Mouse (Mus musculus): ENCODE measurements around the gene Tubb5. TPM values are rescaled to one million over a fixed set of nuclear protein-coding genes. Genes with fewer than 3 reads are reported as not detected.

Gene Tubb5
- total RNA-seq (2021): 285 and 320 TPM in 2 replicates
- long read RNA-seq, experiment 1, transcript Tubb5-204 (3 exons, 979 nt): minor isoform, 6 of 480 reads
- long read RNA-seq, experiment 1, transcript Tubb5-201 (4 exons, 2,649 nt): major isoform, 441 of 480 reads
- long read RNA-seq, experiment 1, partial matches to known transcripts: 3 of 480 reads
- long read RNA-seq, experiment 1, other reads (novel, unspliced or antisense): 30 of 480 reads
- long read RNA-seq, experiment 2, transcript Tubb5-201 (4 exons, 2,649 nt): major isoform, 276 of 305 reads
- long read RNA-seq, experiment 2, partial matches to known transcripts: 0 of 305 reads
- long read RNA-seq, experiment 2, other reads (novel, unspliced or antisense): 26 of 305 reads

DNA sequence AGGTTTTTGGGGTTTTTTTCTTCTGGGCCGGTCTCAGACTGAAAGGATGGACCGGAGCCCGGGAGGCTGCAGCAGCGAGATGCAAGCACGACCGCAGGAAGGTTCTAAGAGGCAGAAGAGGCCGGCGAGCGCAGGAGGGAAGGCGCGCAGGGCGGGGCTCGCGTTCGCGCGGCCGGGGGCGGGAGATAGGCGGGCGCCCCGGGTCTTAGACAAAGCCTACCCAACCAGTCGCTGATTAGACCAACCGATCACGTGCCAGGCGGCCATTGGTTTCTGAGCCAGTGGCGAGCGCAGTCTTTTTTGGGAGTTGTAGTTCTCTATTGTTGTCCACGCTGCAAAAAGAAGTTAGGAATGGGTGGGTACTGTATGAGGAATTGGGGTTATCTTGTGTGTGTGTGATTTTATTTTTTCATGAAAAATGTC is at the start of gene Tubb5:
Tubb5 (minus strand) TSS at position 185 of the 423 bp plus-strand sequence.
- DNase-seq: peak; percentile 97

DNA sequence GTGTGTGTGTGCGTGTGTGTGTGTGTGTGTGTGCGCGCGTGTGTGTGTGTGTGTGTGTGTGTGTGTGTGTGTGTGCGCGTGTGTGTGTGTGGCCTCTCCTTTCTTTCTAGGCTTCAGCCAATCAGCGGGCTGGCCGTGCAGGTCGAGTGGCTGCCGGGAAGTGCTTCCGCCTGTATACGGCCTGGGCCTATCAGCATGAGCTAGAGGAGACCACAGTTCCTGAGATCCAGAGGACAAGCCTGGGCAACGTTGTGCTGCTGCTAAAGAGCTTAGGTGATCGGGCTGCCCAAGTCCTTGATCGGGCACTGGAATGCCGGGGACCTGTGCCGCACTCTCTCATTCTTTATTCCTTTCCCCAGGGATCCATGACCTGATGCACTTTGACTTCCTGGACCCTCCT is 49.6 kb upstream of the Tubb5 start:
- DNase-seq: no peak

DNA sequence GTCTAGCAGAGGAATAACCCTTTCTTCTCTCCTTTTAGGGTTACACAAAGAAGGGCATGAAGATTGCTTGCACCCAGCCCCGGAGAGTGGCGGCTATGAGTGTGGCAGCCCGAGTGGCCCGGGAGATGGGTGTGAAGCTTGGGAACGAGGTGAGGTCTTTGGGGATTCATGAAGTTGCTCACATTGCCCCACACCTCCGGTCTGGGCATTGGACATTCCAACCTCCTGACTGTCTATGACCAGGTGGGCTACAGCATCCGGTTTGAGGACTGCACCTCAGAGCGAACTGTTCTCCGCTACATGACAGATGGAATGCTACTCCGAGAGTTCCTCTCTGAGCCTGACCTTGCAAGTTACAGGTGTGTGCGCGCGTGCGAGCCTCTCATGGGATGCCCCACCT is 45.7 kb upstream of the Tubb5 start:
- DNase-seq: no peak

DNA sequence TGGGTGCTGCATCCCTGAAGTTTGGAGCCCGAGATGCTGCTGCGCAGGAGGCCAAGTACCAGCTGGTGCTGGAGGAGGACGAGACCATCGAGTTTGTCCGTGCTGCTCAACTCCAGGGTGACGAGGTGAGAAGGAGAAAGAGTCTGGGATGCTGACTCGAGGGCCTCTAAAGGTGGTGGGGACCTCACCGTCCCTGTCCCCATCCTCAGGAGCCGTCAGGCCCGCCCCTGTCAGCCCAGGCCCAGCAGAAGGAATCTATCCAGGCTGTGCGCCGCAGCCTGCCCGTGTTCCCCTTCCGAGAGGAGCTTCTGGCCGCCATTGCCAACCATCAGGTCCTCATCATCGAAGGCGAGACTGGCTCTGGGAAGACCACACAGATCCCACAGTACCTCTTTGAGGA is 44.8 kb upstream of the Tubb5 start:
- no peak for DNase-seq

DNA sequence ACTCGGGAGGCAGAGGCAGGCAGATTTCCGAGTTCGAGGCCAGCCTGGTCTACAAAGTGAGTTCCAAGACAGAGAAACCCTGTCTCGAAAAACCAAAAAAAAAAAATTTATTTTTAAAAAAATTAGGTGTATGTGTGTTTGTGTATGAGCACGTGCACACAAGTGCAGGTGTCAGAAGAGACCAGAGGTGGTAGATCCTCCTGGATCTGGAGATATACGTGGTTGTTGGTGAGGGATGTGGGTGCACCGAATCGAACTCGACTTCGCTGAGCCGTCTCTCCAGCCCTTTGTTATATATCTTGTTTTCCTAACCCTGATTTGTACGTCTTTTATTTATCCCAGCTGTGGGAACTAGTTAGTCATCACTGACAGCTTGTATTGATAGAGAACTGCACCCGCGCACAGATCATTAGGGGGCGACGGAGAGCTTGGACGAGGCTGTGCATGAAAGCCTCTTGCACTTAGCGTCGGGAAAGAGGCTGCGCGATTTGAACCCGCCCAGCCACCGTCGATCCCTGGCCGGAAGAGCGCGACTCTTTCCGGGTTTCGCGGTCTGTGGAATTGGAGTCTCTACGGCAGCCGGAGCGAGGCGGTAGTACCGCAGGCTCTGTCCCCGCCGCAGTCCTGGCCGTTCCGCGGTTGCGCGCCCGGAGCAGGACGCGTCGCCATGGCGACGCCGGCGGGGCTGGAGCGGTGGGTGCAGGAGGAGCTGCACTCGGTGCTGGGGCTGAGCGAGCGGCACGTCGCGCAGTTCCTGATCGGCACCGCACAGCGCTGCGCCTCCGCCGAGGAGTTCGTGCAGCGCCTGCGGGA is 41.3 kb upstream of the Tubb5 start, which contains the start of gene Dhx16:
Dhx16 (plus strand) TSS at position 575 of the 813 bp plus-strand sequence.
- DNase-seq: peak; percentile 96

DNA sequence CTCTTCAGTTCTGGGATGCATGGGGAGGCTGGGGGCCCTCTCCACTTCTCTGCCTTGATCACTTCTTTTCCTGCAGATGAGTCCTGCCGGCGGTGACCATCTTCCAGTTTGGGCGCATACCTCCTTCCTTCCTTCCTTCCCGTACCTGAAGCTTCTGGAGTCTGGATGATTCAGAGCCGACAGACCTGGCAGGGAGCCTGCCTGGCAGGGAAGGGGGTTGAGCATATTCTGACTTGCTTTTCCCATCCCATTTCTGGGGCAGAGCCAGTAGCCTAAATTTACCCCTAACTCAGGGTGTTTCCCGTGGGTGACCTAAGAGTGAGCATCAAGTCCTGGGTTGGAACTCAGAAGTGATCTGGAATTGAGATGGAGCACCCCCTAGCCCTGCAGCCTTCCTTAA is 36.6 kb upstream of the Tubb5 start:
- DNase-seq: no peak

DNA sequence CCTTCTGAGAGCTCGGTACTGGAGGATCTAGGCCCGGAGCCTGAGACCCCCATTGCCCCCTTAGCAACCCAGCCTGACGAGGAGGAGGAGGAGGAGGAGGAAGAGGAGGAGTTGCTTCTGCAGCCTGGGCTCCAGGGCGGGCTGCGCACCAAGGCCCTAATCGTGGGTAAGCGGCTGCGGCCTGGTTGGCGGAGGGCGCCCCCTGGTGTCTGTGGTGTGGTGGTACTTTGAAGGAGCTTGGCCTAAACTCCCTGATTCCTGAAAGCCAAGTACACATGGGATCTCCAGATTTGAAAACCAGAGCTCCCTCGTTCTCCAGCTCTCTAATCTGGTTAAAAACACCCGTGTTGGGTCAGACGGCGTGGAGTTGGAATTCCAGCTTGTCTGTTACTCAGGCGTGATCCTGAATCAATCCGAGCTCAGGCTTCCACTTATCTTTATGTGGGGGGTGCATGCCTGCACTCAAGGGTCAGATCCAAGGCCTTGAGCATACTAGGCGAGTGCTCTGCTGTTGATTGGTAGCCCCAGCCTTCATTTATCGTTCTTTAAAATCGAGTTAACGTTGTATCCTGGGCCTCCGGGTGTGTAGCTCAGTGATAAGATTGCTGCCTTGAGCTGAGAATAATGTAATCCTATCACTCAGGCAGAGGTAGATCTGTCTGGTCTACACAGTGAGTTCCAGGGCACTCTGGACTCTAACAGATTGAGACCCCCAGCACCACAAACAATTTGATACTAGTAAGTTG is 35.8 kb upstream of the Tubb5 start:
- peak; percentile 95 for DNase-seq

DNA sequence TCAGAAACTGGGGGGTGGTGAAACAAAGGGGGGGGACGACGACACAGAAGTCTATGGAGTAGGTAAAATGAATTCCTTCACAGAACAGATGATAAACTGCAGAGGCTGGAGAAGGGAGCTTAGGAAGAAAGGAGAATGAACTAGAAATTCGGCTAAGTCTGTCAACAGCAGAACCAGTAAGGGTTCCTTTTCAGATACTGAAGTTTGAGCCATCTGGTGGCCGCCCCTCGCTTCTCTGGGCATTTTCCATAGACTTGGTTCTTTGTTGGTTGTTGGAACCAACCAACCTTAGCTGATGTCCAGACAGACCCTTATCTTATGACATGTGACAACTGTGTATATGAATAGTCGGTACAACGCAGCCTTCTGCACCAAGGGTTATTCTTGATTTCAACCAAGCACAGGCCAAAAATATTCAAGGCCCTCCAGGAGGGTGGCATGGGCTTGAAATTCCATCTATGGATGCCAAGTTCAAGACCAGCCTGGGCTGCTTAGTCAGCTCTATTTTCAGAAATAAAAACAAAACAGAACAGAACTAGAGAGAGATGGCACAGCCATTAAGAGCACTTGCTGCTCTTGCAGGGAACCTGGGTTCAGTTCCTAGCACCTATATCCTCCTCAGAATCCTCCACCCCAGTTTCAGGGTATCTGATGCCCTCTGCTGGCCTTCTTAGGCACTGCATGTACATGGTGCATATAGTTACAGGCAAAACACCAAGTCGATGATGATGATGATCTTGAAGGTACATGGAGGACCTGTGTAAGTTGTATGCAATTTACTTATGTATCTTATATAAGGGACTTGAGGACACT is 33.0 kb upstream of the Tubb5 start:
- DNase-seq: peak; percentile 70

DNA sequence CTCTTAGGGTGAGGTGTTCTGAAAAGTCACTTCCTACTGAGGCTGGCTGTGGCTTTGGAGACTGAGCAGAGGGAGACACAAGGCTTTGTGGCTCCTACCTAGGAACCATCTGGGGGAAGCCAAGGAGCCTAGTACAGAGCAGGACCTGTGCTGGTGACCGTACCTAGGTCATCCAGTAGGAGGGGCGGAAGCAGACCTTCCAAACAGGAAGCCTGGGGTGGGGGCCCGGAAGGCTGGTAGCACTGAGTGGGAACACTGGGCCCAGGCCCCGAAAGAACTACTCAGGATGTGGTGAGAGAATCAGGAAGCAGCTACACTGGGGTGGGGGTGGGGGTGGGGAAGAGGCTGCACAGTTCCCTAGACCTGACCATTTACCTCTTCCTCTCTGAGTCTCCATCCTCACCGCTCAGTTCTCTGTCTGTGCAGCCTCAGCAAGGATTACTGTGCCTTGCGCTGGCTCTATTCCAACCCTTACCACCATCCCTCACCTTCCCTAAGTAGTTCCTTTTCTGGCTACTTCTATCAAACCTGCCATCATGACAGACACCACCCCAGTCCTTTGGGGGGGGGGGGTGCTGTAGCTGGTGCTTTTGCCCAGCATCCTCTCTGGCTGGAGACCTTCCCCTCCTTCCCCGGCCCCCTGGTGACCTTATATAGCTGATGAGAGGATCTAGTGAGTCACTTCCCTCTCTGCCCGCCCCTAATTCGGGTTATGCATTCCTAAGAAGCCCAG is 32.2 kb upstream of the Tubb5 start:
- DNase-seq: peak; percentile 77

DNA sequence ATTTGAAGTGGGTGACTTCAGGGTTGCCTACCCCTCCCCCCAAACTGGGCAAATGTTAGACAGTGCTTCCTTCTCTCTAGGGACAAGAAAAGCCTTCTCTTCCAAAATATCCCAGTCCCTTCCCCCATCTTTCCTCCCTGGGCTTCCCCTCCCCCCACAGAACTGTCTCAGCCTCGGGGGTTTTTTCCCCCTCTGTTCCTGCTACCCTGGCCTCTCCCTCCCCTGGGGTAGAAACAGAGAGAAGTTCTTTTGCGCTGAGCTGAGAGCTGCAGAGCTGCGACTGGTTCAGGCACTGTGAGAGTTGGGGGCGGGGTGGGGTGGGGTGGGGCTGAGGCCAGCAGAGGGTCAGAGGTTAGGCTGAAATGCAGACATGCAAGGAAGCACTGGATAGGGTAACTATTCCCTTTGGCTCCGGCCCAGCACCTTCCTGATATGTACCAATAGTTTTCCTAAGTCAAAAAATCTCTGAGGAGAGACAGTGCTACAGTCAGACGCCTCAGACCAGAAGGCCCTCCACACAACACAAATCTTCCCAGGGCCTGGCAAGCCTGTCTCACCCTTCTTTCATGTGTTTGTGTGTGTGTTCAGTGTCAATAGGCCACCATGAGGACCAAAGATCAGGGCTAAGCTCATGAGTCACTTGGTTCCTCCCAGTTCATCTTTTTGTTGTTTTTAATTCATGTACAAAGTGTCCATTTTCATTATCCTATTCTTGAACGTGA is 31.4 kb upstream of the Tubb5 start:
- DNase-seq: peak; percentile 67

DNA sequence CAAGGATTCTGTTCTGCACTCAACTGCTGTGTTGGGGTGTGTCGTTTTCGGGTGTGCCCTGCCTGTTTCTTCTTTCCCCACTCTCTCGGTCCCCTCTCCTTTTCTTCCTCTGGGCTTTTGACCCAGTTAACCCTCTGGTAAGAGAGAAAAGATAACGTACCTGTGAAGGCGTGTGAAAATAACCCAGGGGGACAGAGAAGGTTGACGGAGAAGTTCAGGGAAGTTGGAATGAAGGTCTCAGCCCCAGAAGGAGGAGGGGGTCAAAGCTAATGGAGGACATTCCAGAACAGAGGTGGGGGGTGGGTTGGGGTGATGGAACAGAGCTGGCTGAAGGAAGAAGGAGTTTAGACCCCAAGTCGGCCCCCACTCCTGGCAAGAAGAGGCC is 30.8 kb upstream of the Tubb5 start:
- no peak for DNase-seq

DNA sequence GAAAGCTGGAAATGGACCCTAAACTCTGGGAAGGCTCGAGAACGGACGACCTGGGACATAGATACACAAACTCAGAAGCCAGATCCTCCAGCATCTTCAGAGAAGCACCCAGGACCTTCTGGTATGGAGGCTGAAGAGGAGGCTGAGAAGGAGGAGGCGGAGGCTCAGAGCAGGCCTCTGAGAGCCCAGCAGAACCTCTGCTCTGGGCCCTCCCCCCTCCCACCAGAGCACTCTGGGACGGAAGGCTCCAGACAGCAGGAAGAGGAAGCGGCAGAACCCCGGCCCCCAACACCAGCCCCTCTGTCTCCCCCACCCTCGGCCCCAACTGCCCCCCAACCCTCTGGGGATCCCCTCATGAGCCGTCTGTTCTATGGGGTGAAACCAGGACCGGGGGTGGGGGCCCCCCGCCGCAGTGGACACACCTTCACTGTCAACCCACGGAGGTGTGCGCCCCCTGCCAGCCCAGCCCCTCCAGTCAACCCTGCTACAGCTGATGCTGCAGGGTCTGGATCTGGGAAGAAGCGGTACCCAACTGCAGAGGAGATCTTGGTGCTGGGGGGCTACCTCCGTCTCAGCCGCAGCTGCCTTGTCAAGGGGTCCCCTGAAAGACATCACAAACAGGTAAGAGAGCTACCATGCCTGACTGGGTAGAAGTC is 30.2 kb upstream of the Tubb5 start:
- DNase-seq: peak; percentile 58

DNA sequence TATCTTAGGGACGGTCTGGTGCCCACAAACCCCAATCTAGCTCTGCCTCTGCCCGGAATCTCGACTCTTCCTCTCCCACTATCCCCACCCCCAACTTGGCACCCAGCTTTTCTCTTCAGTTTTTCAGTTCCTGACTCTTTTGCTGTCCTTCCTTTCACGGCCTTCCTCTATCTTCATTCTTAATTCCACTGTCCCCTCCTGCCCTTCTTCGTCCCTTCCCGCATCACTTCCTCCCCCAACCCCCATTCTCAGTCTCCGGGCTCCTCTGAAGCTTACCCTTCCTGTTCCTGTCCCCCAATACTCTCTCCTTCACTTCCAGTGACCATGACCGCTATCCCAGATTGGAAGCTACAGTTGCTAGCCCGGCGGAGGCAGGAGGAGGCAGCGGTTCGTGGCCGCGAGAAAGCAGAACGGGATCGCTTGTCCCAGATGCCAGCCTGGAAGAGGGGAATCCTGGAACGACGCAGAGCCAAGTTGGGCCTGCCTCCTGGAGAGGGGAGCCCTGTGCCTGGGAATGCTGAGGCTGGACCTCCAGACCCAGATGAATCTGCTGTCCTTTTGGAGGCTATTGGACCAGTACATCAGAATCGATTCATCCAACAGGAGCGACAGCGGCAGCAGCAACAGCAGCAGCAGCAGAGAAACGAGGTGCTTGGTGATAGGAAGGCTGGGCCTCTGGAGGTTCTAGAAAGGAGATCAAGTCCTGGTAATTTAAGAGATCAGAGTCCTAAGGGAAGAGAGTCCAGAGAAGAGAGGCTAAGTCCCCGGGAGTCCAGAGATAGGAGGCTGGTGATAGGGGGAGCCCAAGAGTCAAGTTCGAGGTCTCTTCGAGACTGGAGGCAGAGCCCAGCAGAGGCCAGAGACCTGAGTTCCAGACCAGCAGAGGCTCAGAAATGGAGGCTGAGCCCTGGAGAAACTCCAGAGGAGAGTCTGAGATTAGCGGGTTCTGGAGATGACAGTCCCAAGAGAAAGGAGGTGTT is 29.1 kb upstream of the Tubb5 start:
- DNase-seq: peak; percentile 62

DNA sequence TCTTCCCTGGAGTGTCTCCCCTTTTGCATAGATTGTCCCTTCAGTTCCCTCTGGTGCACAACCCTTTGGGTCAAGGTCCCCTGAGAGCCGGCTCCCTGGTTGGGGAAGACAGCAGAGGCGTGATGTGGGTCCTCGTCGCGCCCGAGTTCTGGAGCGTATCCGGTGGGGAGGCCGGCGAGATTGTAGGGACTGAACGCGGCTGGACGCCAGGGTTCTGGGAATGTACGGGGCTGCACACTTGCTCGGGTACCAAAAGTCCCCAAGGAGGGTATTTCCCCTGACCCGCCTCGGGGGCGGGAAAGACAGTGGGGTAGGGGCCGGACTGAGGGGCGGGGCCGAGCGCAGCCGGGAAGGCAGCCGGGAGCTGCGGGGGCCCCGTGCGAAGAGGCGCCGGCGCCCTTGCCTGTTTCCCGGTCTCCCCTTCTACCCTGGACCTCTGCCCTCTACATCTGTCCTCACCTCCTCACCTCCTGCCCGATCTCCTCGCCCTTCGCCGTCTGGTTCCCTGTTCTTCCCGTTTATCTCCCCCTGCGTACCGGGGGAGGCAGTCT is 28.2 kb upstream of the Tubb5 start:
- peak; percentile 78 for DNase-seq

DNA sequence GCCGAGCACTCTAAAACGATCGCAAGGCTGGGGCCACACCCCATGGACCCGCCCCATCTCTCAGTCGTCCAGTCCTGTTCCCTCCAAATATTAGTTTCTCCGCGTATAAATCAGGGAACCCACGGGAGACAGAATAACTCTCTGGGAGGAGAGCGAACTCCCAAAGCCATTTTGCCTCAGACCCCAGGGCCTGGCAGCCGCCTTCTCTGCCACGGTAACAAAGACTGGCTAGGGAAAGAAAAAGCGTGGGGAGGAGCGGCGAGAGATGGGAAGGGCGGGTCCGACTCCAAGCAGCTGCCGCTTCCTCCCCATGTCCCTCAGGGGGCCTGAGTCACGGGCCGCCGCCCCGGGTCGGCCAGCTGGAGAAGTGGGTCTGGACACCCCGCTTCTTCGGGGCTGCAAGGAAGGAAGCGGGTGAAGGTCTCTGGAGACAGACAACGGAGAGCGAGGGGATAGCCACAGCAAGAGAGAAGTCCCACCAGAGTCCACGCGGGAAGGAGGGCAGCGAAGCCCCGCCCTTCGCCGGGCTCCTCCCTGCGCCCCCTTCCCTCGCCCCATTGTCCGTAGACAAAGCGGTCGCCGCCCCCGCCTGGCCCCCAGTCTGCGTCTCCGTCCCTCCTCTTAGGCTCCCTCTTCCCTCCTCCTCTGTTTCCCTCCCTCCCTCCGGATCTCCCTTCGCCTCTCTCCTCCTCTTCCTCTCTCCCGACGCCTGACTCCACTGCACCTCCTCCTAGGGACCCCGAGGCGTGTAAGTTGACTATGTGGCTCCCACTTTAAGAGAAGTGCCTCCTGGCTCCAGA is 27.6 kb upstream of the Tubb5 start, which contains the start of gene Ppp1r18:
Ppp1r18 (plus strand) TSS at position 113 of the 800 bp plus-strand sequence.
- DNase-seq: peak; percentile 82

DNA sequence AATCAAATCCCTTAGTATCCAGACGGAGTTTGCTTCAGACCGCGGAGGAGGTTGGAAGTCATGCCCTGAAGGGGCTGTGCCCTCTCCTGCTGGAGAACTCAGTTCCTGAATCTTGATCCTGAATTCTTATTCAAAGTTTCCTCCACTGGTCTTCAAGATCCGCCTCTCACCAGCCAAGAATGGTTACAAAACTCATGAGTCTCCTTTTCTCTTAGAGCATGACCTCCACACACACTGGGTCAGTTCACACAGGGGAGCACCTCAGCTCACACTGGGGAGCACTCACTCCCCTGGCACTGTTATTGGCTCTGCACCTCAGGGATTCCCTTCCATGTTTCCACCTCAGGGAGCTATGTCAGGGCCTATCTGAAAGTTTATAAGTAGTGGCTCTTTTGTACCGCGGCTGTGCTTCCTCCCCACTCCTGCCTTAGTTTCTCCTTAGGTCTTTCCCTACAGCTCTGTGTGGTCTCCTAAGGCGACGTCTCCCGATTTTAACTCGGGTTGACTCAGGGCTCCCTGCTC is 26.8 kb upstream of the Tubb5 start:
- DNase-seq: no peak

Measured in adrenal gland, postnatal 14 days (tissue).